Mouse (Mus musculus): ENCODE measurements at regions not wholly inside any gene's neighbourhood (a gene's known extent, or its start where the extent isn't known, plus 50 kb on each side); places are given as distances from the start of the nearest gene placed in this dataset.
"Not testable (repeated sequence)": the region's sequence is repeated elsewhere in the genome, so short reads cannot be mapped to it uniquely, and the experiment has no call there.

- no peak for DNase-seq
Measured at GRCm38 (mm10) chr8:103664796-103665195, 436.6 kb upstream of the Cdh5 start.

- not testable (repeated sequence) for DNase-seq
Measured at GRCm38 (mm10) chr8:103686233-103686632, 415.2 kb upstream of the Cdh5 start.

- no peak for DNase-seq
Measured at GRCm38 (mm10) chr8:103690438-103690837, 411.0 kb upstream of the Cdh5 start.

- DNase-seq: no peak
Measured at GRCm38 (mm10) chr8:103693531-103693930, 407.9 kb upstream of the Cdh5 start.

GRCm38 (mm10) chr8:103694331-103694891 is 407.0 kb upstream of the Cdh5 start:
- no peak for DNase-seq

GRCm38 (mm10) chr8:103699016-103699520 is 402.4 kb upstream of the Cdh5 start:
- DNase-seq: no peak

GRCm38 (mm10) chr8:103702236-103702635 is 399.2 kb upstream of the Cdh5 start:
- DNase-seq: no peak

- DNase-seq: no peak
Measured at GRCm38 (mm10) chr8:103706084-103706483, 395.3 kb upstream of the Cdh5 start.

- not testable (repeated sequence) for DNase-seq
Measured at GRCm38 (mm10) chr8:103710871-103711270, 390.6 kb upstream of the Cdh5 start.

- peak in 1 of 2 experiments; percentile 11 for DNase-seq
Measured at GRCm38 (mm10) chr8:103717723-103718122, 383.7 kb upstream of the Cdh5 start.

GRCm38 (mm10) chr8:103733466-103733865 is 368.0 kb upstream of the Cdh5 start:
- DNase-seq: no peak

- peak in 1 of 2 experiments; percentile 8 for DNase-seq
Measured at GRCm38 (mm10) chr8:103738330-103738729, 363.1 kb upstream of the Cdh5 start.

GRCm38 (mm10) chr8:103741395-103741794 is 360.0 kb upstream of the Cdh5 start:
- no peak for DNase-seq

GRCm38 (mm10) chr8:103748734-103749133 is 352.7 kb upstream of the Cdh5 start:
- DNase-seq: no peak

- DNase-seq: no peak
Measured at GRCm38 (mm10) chr8:103750278-103751097, 350.9 kb upstream of the Cdh5 start.

- DNase-seq: no peak
Measured at GRCm38 (mm10) chr8:103751161-103751560, 350.3 kb upstream of the Cdh5 start.

GRCm38 (mm10) chr8:103763821-103764220 is 337.6 kb upstream of the Cdh5 start:
- no peak for DNase-seq

GRCm38 (mm10) chr8:103779658-103780057 is 321.8 kb upstream of the Cdh5 start:
- DNase-seq: no peak

GRCm38 (mm10) chr8:103788308-103788707 is 313.1 kb upstream of the Cdh5 start:
- DNase-seq: no peak

- DNase-seq: no peak
Measured at GRCm38 (mm10) chr8:103793331-103793730, 308.1 kb upstream of the Cdh5 start.

- not testable (repeated sequence) for DNase-seq
Measured at GRCm38 (mm10) chr8:103798630-103799029, 302.8 kb upstream of the Cdh5 start.

- DNase-seq: peak; percentile 34 to 39
Measured at GRCm38 (mm10) chr8:103808171-103808570, 293.3 kb upstream of the Cdh5 start.

- peak; percentile 65 to 77 for DNase-seq
Measured at GRCm38 (mm10) chr8:103808580-103808979, 292.8 kb upstream of the Cdh5 start.

GRCm38 (mm10) chr8:103809140-103809539 is 292.3 kb upstream of the Cdh5 start:
- DNase-seq: no peak
